Mouse (Mus musculus) liver, adult (tissue): ENCODE results near the gene Trio.

Source experiments
- GATA4 ChIP-seq: IDR thresholded peaks from 2 replicates; pipeline ENCODE4 v1.6.1; 2014; ENCODE audit warnings: mild to moderate bottlenecking, low read length; ENCODE audit not compliant: insufficient replicate concordance

Trio gene

GRCm38 (mm10) chr15:27814677-27815391, 210.8 kb downstream of the Trio start:
- no peak for TF ChIP-seq GATA4

- TF ChIP-seq GATA4: no peak
Observed at GRCm38 (mm10) chr15:27810793-27811488, 214.7 kb downstream of the Trio start.

- TF ChIP-seq GATA4: no peak
Observed at GRCm38 (mm10) chr15:27810262-27810661, 215.4 kb downstream of the Trio start.

DNA sequence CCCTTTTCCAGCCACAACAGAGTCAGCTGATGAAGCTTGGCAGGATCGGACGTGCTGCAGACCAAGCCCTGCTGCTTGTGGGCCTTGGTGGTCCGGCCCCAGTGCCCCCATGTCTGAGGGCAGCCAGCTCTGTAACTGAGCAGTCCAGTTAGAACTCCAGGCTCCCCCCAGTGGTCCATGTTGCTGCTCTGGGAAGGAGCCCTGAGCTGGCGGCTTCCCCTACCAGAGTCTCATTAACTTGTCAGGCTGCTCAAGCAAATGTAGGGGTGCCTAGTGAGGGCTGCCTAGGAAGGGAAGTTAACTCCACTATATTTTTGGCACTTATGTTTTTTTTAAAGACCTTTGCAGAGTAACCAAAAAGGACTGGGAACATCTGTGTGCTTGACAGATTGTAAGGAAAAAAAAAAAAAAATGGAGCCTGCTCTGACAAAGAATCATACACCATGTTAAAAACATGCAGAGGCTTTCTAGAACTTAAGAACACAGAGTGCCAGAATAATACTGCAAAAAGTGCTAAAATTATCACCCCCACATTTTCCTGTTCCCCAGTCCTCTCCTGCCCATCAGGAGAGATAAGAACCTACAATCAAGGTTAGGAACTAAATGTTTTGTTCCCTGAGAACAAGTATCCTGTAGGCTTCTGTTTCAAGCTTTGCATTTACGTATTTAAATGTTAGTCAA, 216.9 kb downstream of the Trio start:
- no peak for TF ChIP-seq GATA4

- no peak for TF ChIP-seq GATA4
Observed at GRCm38 (mm10) chr15:27806219-27806618, 219.4 kb downstream of the Trio start.

GRCm38 (mm10) chr15:27805654-27806053, 220.0 kb downstream of the Trio start:
- TF ChIP-seq GATA4: no peak

DNA sequence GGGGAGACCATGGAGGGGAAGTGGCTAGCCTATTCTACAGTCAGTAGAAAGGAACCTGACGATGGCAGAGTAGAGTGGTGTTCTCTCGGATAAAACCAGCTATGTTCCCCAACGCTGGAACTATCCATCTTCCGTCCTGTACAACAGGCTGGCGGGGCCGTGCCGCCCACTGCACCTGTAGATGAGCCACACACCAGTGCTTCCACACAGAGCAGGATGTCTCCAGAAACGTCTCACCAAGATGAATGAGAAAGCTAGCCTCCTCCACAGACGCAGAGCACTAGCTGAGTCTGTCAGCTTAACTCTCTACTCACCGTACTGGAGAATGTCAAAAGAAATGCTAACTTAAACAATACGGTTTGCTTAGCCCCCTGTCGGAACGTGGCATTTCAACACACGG, 221.2 kb downstream of the Trio start:
- TF ChIP-seq GATA4: no peak

- TF ChIP-seq GATA4: no peak
Observed at GRCm38 (mm10) chr15:27803568-27804345, 221.9 kb downstream of the Trio start.

DNA sequence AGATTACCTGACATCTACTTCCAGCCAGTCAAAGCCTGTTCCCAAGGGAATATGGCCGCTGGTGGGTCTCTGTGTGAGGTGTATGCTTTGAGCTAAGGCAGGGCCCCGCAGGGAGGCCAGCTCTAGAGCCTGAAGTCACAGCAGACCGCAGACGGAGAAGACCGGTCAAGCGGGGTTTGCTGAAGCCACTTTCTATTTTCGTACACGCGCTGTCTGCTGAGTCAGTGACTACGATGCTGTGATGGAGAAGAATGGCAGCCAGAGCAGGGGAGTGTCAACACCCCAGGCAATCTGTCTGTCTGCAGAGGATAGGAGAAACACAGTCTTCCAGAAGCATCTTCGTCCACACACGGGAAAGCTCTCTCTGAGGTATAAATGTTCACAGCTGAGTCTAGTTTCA, 223.4 kb downstream of the Trio start:
- TF ChIP-seq GATA4: no peak

DNA sequence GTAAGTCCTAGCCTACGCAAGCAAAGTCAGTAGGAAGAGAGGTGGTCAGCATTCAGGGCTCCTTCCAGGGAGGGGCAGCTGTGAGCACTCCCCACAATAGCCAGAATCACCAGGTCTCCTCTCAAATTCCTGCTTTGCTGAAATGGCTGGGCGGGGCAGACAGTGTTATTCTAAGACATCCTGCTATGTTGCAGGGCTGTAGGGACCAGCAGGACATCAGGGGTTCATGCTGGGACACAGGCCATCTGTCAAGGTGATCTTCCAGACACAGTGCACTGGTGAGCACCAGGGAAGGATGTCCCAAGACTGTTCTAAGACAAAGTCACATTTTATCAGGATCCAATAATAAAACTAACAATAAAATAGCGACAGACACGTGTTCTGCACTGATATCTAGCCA, 224.5 kb downstream of the Trio start:
- no peak for TF ChIP-seq GATA4

- no peak for TF ChIP-seq GATA4
Observed at GRCm38 (mm10) chr15:27797480-27798155, 228.0 kb downstream of the Trio start.

DNA sequence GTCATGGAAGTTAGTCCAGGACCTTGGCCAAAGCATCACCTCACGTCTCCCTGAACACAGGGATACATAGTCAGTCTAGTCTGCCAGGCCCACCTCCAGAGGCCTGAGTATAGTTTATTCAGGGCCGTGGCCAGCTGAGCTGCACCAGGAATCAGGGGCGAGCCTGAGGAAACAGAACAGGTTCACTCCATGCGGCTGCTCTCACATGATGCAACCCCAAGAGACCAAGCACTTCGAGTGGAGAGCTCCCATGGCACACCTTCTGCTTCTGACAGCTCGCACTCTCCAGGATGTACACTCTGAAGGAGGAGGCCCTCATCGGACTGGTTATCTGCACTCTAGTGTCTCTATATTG, 228.8 kb downstream of the Trio start:
- no peak for TF ChIP-seq GATA4

- 0 out of 2 replicates have a peak, but pooled peaks have one; percentile 25 for TF ChIP-seq GATA4
Observed at GRCm38 (mm10) chr15:27795942-27796867, 229.4 kb downstream of the Trio start.

DNA sequence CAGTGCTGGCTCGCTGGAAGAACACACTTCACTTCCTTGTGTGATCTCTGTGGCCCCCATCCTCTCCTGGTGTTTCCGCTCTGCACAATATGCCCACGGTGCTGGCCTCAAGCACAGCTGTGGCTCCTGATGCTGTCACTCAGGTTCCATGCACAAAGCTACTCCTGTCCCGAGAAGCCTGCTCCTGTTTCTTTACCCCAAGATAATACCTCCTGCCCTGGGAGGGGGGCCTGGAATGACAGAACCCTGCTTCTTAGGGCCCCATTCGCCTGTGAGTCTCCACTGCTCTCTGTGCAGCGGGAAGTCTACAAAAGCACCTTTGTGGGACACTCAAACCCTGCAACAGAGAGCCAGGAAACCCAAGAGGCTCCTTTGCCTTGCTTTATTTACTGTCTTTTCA, 232.4 kb downstream of the Trio start:
- no peak for TF ChIP-seq GATA4
